Mouse (Mus musculus) retina, embryonic 14.5 days (tissue): ENCODE results near the gene Zfp36l2.

Experiments used
- DNase-seq: peaks from one replicate; pipeline ENCODE4 v3.0.0-alpha.2; 2015; ENCODE audit warnings: low spot score

Gene Zfp36l2

GRCm38 (mm10) chr17:84177481-84177880 is 10.3 kb downstream of the Zfp36l2 start:
- no peak for DNase-seq

DNA sequence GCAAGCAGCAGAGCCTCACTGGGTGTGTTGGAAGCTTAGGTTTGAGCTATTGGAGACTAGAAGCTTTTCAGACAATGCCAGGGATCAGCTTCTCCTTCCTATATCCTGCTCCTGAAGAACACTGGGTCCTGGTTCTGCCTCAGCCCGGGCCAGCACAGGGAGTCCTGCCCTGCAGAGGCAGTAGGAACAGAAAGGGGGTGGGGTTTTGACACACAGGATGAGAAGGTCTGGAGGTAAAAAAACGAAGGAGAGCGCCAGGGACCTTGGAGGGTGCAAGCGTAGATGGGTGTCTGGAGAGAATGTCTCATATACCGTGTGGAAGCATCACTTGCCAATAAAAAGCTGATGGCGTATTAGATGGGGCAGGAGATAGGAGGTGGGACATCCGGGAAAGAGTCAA is 11.3 kb downstream of the Zfp36l2 start:
- no peak for DNase-seq

DNA sequence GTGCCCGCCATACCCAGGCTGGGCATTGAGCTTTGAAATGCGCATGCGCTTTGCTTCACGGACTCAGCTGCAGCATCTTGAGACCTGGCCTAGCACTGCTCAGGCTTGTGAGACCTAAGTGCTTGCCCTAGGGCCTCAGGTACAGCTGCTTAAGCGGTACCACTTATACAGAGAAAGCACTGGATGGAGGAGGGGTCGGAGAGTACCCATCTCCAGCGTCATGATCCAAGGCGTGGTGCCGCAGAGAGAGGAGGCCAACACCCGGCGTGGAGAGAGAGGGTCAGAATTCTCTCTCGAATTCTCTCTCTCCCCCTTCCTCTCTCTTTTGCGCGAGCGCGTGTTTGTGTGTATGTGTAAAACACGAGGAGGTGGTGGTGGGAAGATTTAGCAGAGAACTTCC is 12.6 kb downstream of the Zfp36l2 start:
- DNase-seq, result no peak

DNA sequence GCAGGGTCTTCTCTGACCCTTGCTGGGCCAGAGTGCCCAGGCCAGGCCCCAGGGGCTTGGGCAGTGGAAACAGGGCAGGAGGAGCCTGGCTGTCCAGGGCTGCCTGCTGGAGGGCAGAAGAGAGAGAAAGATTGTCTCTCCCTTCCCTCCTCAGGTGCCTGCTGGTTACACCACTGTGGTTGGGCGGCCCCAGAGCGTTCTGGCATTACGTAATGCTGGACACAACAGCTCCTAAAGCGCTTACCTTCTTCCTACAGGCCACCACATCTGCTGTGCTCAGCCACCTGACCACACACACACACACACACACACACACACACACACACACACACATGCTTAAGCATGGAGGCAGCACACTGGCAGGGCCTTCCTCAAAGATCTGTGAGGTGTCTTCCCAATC is 20.4 kb downstream of the Zfp36l2 start:
- DNase-seq, result no peak

- DNase-seq, result no peak
Measured at GRCm38 (mm10) chr17:84166135-84166860, 21.4 kb downstream of the Zfp36l2 start.

- no peak for DNase-seq
Measured at GRCm38 (mm10) chr17:84165735-84166134, 22.0 kb downstream of the Zfp36l2 start.

- DNase-seq, result no peak
Measured at GRCm38 (mm10) chr17:84164146-84164545, 23.6 kb downstream of the Zfp36l2 start.

- no peak for DNase-seq
Measured at GRCm38 (mm10) chr17:84163066-84163785, 24.5 kb downstream of the Zfp36l2 start.

DNA sequence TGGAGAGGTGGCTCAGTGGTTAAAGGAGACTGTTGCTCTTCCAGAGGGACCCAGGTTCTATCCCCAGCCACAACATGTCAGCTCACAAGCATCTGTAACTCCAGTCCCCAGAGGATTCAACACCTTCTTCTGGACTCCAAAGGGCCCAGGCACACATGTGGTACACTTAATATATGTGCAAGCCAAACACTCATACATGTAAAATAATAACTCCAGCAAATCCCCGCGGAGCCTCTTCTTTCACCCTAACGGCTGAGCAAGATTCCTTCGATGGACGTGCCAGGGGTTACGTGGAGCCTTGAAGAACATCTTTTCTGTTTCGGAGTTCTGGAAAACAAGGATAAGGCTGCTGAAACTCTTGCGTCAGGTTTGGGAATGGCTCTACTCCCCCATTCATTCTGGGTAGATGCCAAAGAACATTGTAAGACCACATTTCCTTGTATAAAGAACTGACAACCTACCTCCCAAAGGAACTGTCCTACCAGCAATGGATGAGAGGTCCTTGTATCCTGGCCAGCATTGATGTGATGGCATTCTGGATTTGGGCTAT is 25.5 kb downstream of the Zfp36l2 start:
- no peak for DNase-seq

DNA sequence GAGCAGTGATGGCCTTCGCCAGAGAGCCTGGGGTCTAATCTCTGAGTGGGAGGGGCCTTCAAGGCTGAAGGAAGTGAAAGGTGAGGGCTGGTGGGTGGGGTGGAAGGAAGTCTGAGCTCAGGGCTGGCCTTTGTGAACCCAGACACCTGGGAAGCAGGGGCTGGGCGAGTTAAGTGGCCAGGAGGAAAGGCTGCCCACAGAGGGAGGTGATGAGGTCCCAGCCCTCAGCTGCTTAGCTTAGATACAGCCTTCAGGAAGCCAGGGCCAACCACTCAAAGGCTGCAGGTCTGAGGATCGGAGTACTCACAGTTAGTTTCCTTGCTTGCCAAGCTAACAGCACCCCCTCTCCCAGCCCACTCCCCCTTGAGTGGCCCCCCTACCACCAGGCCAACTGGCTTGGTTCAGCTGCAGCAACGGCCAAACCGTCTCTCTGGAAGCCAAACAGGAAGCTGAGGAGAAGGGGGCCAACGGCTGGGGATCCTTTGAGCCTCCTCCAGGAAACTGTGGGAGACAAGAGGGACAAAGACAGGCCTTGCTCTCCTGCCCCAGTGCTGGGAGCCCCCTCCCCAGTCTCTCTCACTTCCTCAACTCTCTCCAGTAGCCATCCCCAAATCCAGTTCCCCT is 26.4 kb downstream of the Zfp36l2 start:
- no peak for DNase-seq

GRCm38 (mm10) chr17:84158891-84159290 is 28.9 kb downstream of the Zfp36l2 start:
- DNase-seq, result no peak

DNA sequence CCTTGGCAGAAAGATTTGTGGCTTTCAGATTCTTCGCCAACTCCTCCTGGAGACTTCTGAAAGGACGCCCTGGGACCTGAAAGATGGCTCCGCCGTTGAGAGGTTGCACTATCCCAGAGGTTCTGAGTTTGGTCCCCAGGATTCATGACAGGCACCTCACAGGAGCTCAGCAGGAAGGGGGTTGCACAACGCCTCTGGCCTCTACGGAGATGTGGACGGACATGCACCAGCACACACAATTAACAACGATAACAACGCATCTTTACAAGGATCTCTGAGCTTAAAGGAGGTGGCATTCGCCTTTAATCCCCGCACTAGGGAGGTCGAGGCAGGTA is 29.3 kb downstream of the Zfp36l2 start:
- DNase-seq, result no peak

- DNase-seq, result no peak
Measured at GRCm38 (mm10) chr17:84157743-84158460, 29.8 kb downstream of the Zfp36l2 start.

GRCm38 (mm10) chr17:84156748-84157742 is 30.7 kb downstream of the Zfp36l2 start:
- DNase-seq, result no peak

DNA sequence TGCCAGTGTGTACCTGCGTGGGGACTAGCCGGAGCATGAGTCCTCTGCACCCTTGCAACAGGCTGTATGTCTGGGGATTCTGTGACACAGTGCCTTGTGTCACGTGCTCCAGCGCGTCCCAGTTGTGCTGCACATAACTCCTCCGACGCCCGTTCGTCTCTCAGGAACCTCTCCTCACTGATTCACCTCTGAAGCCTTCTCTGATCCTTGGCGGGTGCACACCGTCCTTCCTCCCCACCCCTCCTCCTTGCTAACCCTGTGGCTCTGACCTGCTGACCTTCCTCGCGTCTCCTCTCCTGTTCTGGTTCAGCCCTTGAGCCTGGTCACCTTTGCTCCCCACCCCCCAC is 31.5 kb downstream of the Zfp36l2 start:
- no peak for DNase-seq

GRCm38 (mm10) chr17:84155516-84156226 is 32.1 kb downstream of the Zfp36l2 start:
- no peak for DNase-seq

GRCm38 (mm10) chr17:84155029-84155338 is 32.8 kb downstream of the Zfp36l2 start:
- DNase-seq, result no peak

DNA sequence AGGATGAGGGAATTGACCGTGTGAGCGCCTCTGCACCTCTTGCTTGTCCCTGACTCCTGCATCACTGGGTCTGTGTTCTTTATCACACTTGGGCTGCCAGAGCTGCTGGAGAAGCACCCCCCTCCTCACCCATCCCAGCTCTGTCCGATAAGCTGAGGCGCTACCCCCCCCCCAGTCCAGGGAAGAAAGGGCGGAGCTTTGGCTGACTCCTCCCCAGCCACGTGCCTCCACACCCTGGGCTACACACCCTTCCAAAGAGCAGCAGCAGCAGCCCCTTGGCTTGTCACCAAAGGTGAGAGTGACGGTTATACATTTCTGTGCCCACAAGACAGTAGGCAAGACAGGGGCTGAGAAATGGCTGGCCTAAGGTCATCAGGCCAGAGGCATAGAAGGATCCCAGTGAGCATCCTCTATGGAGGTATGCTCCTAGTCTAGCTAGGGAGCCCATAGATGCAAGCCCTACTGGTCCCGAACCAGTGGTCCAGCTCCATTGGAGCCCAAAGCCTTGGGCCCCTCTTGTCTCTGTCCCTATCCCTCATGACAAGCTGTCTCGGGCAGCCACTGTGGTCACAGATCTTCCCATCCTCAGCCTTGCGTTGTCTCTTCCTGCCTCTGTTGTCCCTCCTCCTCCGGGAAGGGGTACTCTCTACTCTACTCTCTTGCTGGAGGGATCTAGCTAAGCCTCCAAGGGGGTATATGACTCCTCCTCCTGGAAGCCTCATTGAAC is 33.3 kb downstream of the Zfp36l2 start:
- no peak for DNase-seq

GRCm38 (mm10) chr17:84152976-84153786 is 34.6 kb downstream of the Zfp36l2 start:
- DNase-seq, result no peak
